Mouse (Mus musculus): ENCODE results near the gene Pparg.

DNA sequence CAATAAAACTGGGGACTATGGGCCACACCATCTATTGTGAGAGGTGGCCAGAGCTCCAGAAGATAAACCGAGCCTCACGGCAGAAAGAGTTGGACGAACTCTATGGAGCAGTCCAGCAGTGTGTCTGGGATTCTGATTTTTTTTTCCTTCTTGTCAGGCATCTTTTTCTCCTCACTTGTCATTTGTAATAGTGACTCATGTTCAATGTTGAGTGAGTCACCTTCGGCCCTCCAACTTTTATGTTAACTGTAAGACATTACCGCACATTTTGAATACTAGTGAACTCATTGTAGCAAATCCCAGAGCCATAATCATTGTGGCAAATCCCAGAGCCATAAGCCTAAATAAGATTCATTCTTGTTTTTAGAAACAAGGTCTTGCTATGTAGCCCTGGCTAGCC lies 37.8 kb upstream of the Pparg start:
- TF ChIP-seq CTCF (IDR thresholded peaks at IDR 0.05; ENCODE audit: insufficient read depth, low read depth, low read length) (no peak), POLR2A (IDR thresholded peaks at IDR 0.05; ENCODE audit: insufficient read depth, low read depth, low read length) (no peak)
